Mouse (Mus musculus): Measurements from ENCODE around the gene Olfm2. TPM values are rescaled to one million over a fixed set of nuclear protein-coding genes. Genes with fewer than 3 reads are reported as not detected.

Gene Olfm2
- 143 and 173 TPM in 2 replicates for polyA plus RNA-seq (2014; fragmentation: Nextera tagmentation; extraction: Ambion mirVana)

DNA sequence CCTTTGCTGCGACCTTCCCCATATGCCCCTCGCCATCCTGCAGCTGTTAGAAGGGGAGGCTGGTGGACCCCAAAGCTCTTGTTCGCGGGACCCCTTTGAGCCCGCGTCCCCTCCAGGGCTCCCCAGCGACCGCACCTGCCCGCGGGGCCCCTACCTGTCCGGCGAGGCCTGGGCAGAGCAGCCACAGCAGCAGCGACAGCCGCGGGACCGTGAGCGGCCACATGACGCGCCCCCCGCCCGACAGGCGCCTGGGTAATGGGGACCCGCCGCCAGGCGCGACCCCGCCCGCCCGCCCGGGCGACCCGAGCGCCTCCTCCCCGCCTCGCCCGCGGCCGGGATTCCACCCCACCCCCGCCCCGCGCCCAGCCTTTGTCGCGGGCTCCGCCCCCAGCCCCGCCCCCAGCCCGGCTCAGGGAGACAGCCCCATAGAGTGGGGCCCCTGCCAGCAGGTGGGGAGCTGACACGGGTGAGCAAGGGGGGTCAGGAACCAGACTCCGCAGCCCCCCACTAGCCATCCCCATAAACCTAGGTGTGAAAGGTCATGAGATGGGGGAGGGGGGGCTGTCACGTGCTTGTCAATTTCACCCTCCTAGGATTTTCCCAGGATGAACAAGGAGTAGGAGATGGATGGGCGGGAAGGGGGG, at the start of gene Olfm2:
TSS of gene Olfm2 (minus strand) at position 333 of the 644 bp plus-strand sequence.
- no peaks in the 10 kb centered on the region for H3K27me3 ChIP-seq (ENCODE audit: control insufficient read depth, insufficient read depth, low read length)
- no peaks in the 10 kb centered on the region for H3K9me3 ChIP-seq (ENCODE audit: control insufficient read depth, low read length)
- WGBS, result under 1% methylated on average over 38 of the region's 50 CpGs
- peak within 1 kb of the TSS; percentile 76 for H3K4me2 ChIP-seq (ENCODE audit: low read length)
- H3K4me1 ChIP-seq (ENCODE audit: control insufficient read depth, insufficient read depth, low read length), result peaks cover 9% of the 10 kb centered on the region
- no peaks in the 10 kb centered on the region for H3K36me3 ChIP-seq (ENCODE audit: control insufficient read depth, insufficient read depth, low read length)
- peak within 1 kb of the TSS; percentile 90 for H3K9ac ChIP-seq (replicated peaks; ENCODE audit: low read length)
- DNase-seq (peak; percentile 85), ATAC-seq (ENCODE audit: low FRiP score, low TSS enrichment) (peak; percentile 74)
- peak within 1 kb of the TSS; percentile 70 for H3K4me3 ChIP-seq (replicated peaks; ENCODE audit: low read depth, low read length)
- H3K27ac ChIP-seq (replicated peaks; ENCODE audit: low read depth, low read length), result peak within 1 kb of the TSS; percentile 61

DNA sequence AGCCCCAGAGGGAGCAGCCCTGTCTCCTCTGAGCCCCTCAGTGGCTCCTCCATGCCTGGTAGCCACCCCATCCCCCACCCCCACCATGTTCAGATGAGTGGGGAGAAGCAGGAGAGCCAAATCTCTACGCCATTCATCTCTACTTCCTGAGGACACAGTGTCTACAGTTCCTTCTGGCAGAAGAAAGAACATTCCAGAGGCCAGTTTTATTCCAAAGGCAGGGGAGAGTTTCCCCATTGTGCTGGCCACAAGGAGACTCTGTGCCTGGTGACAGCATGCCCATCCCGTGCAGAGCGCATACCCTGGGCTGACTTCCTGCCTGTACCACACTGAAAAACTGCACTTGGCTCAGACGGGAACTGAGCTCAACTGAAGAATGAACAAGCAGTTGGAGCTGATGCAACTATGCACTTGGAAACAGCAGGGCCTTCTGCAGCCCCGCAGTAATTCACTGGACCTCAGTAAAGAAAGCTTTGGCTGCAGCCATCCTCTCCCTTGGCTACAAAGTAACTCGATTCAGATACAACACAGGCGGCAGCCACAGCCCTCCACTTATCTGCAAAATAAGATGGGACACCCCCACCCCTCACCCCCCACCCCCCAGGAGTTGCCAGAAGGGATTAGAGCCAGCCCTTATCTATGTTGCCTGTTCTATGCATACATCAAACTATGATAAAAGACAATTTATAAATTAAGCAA, 48.1 kb upstream of the Olfm2 start:
- Histone ChIP-seq H3K4me2 (ENCODE audit: low read length) (no peak overlapping the region), H3K36me3 (ENCODE audit: control insufficient read depth, insufficient read depth, low read length) (no peaks in the 10 kb centered on the region), H3K4me1 (ENCODE audit: control insufficient read depth, insufficient read depth, low read length) (no peaks in the 10 kb centered on the region), H3K27ac (replicated peaks; ENCODE audit: low read depth, low read length) (peak overlapping the region; percentile 38; the same call in 1 of the 2 replicates), H3K4me3 (replicated peaks; ENCODE audit: low read depth, low read length) (no peak overlapping the region), H3K9ac (replicated peaks; ENCODE audit: low read length) (no peak overlapping the region), H3K27me3 (ENCODE audit: control insufficient read depth, insufficient read depth, low read length) (no peaks in the 10 kb centered on the region), H3K9me3 (ENCODE audit: control insufficient read depth, low read length) (no peaks in the 10 kb centered on the region)
- peak; percentile 53; the same call in 1 of the 2 replicates for ATAC-seq (ENCODE audit: low FRiP score, low TSS enrichment)
- peak; percentile 43 for DNase-seq
- 47% methylated on average over 7 of the region's 7 CpGs for WGBS

DNA sequence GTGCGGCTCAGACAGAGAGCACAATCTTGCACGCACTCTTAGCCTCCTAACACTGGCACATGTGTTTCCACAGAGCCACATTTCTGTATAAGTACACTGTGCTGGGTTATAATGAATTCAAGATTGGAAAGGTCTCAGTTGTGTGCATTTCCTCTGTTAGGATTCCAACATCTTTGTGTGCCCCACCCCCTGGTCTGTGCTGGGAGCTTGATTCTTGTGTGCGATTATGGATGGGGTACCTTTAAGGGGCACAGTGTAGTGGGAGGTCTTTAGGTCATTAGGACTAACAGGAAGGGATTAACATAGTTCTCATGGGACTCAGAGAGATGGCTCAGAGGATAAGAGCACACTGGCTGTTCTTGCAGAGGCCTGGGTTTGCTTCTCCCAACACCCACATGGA, 44.2 kb upstream of the Olfm2 start:
- no peaks in the 10 kb centered on the region for H3K27me3 ChIP-seq (ENCODE audit: control insufficient read depth, insufficient read depth, low read length)
- no peak overlapping the region for H3K27ac ChIP-seq (replicated peaks; ENCODE audit: low read depth, low read length)
- WGBS, result 61% methylated on average over 3 of the region's 3 CpGs
- H3K9ac ChIP-seq (replicated peaks; ENCODE audit: low read length), result no peak overlapping the region
- no peak for ATAC-seq (ENCODE audit: low FRiP score, low TSS enrichment)
- no peaks in the 10 kb centered on the region for H3K36me3 ChIP-seq (ENCODE audit: control insufficient read depth, insufficient read depth, low read length)
- H3K4me2 ChIP-seq (ENCODE audit: low read length), result no peak overlapping the region
- no peak overlapping the region for H3K4me3 ChIP-seq (replicated peaks; ENCODE audit: low read depth, low read length)
- DNase-seq, result no peak
- H3K4me1 ChIP-seq (ENCODE audit: control insufficient read depth, insufficient read depth, low read length), result no peaks in the 10 kb centered on the region
- no peaks in the 10 kb centered on the region for H3K9me3 ChIP-seq (ENCODE audit: control insufficient read depth, low read length)

DNA sequence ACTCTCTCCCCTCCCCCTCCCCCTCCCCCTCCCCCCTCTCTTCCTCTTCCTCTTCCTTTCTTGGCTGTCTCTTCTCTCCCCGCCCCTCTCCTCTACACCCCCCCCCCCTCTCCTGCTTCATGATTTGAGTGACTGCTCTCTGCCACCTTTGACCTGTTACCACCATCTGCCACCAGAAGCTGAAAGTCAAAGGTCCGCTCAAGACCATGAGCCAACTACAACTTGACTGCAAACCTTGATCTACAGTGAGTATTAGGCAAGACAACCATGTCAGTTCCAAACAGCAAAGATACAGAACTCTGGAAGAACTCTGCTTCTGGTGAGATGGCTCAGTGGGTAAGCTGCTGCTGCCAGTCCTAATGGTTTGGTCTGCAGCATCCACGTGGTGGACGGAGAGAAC, 43.5 kb upstream of the Olfm2 start:
- no peak overlapping the region for H3K27ac ChIP-seq (replicated peaks; ENCODE audit: low read depth, low read length)
- H3K36me3 ChIP-seq (ENCODE audit: control insufficient read depth, insufficient read depth, low read length), result no peaks in the 10 kb centered on the region
- H3K27me3 ChIP-seq (ENCODE audit: control insufficient read depth, insufficient read depth, low read length), result no peaks in the 10 kb centered on the region
- no peaks in the 10 kb centered on the region for H3K4me1 ChIP-seq (ENCODE audit: control insufficient read depth, insufficient read depth, low read length)
- H3K4me2 ChIP-seq (ENCODE audit: low read length), result no peak overlapping the region
- DNase-seq (no peak), ATAC-seq (ENCODE audit: low FRiP score, low TSS enrichment) (no peak)
- 81% methylated on average over 3 of the region's 4 CpGs for WGBS
- H3K4me3 ChIP-seq (replicated peaks; ENCODE audit: low read depth, low read length), result no peak overlapping the region
- no peaks in the 10 kb centered on the region for H3K9me3 ChIP-seq (ENCODE audit: control insufficient read depth, low read length)
- no peak overlapping the region for H3K9ac ChIP-seq (replicated peaks; ENCODE audit: low read length)

DNA sequence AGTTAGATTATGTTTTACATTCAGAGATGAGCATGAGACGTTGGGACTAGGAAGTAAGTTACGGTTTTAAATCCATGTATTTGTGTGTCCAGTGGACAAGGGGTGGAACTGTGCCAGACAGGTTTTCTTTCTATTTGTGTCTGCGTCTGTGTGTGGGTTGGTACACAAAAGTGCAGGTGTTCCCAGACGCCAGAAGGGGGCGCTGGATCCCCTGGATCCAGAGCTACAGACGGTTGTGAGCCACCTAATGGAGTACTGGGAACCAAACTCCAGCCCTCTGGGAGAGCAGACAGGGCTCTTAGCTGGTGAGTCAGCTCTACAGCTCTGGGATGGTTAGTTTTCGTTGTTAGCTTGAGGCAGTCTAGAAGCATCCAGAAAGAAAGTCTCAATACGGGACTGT, 41.8 kb upstream of the Olfm2 start:
- Histone ChIP-seq H3K4me3 (replicated peaks; ENCODE audit: low read depth, low read length) (no peak overlapping the region), H3K27me3 (ENCODE audit: control insufficient read depth, insufficient read depth, low read length) (no peaks in the 10 kb centered on the region), H3K9ac (replicated peaks; ENCODE audit: low read length) (no peak overlapping the region), H3K36me3 (ENCODE audit: control insufficient read depth, insufficient read depth, low read length) (no peaks in the 10 kb centered on the region), H3K4me2 (ENCODE audit: low read length) (no peak overlapping the region), H3K9me3 (ENCODE audit: control insufficient read depth, low read length) (no peaks in the 10 kb centered on the region), H3K27ac (replicated peaks; ENCODE audit: low read depth, low read length) (no peak overlapping the region), H3K4me1 (ENCODE audit: control insufficient read depth, insufficient read depth, low read length) (no peaks in the 10 kb centered on the region)
- no peak for DNase-seq
- ATAC-seq (ENCODE audit: low FRiP score, low TSS enrichment), result no peak
- 77% methylated on average over 8 of the region's 8 CpGs for WGBS

DNA sequence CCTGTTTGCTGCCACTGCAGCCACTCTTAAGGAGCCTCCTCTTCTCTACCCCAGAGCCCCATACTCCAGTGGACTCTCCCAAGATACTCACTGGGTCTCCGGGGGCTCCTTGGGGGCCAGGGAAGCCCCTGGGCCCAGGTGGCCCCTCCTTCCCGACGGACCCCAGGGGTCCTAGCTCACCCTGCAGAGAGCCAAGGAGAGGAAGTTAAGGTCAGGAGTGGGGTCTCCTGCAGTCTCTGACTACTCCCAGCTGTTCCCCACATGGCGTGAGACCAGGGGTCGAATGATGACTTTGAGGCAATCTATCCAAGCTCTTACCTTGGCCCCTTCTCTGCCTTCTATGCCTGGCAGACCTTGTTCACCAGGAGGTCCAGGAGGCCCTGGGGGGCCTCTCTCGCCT, 38.9 kb upstream of the Olfm2 start:
- DNase-seq (no peak), ATAC-seq (ENCODE audit: low FRiP score, low TSS enrichment) (no peak)
- no peaks in the 10 kb centered on the region for H3K36me3 ChIP-seq (ENCODE audit: control insufficient read depth, insufficient read depth, low read length)
- H3K9me3 ChIP-seq (ENCODE audit: control insufficient read depth, low read length), result no peaks in the 10 kb centered on the region
- no peak overlapping the region for H3K4me2 ChIP-seq (ENCODE audit: low read length)
- no peak overlapping the region for H3K4me3 ChIP-seq (replicated peaks; ENCODE audit: low read depth, low read length)
- H3K27me3 ChIP-seq (ENCODE audit: control insufficient read depth, insufficient read depth, low read length), result no peaks in the 10 kb centered on the region
- H3K27ac ChIP-seq (replicated peaks; ENCODE audit: low read depth, low read length), result no peak overlapping the region
- WGBS, result 82% methylated on average over 6 of the region's 6 CpGs
- no peak overlapping the region for H3K9ac ChIP-seq (replicated peaks; ENCODE audit: low read length)
- no peaks in the 10 kb centered on the region for H3K4me1 ChIP-seq (ENCODE audit: control insufficient read depth, insufficient read depth, low read length)

DNA sequence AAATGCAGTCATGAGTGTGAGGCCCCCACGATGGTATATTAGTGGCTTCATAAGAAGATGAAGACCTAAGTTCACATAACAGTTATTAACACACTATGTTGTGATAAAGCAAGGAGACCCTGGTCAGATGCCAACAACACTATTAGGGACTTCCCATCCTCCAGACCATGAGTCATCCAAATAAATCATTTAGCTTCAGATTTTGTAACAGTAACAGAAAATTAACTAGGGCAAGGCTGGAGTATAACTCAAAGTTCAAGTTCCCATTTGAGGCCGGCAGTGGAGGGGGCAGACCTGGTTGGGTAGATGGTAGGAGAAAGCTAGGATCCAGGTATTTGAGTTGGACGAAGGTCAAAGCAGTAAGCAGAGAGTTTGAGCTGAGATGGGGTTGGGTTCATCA, 35.1 kb upstream of the Olfm2 start:
- no peaks in the 10 kb centered on the region for H3K27me3 ChIP-seq (ENCODE audit: control insufficient read depth, insufficient read depth, low read length)
- DNase-seq (no peak), ATAC-seq (ENCODE audit: low FRiP score, low TSS enrichment) (no peak)
- no peak overlapping the region for H3K9ac ChIP-seq (replicated peaks; ENCODE audit: low read length)
- no peak overlapping the region for H3K4me2 ChIP-seq (ENCODE audit: low read length)
- H3K4me3 ChIP-seq (replicated peaks; ENCODE audit: low read depth, low read length), result no peak overlapping the region
- 82% methylated on average over 3 of the region's 3 CpGs for WGBS
- H3K27ac ChIP-seq (replicated peaks; ENCODE audit: low read depth, low read length), result no peak overlapping the region
- no peaks in the 10 kb centered on the region for H3K9me3 ChIP-seq (ENCODE audit: control insufficient read depth, low read length)
- no peaks in the 10 kb centered on the region for H3K4me1 ChIP-seq (ENCODE audit: control insufficient read depth, insufficient read depth, low read length)
- H3K36me3 ChIP-seq (ENCODE audit: control insufficient read depth, insufficient read depth, low read length), result no peaks in the 10 kb centered on the region

DNA sequence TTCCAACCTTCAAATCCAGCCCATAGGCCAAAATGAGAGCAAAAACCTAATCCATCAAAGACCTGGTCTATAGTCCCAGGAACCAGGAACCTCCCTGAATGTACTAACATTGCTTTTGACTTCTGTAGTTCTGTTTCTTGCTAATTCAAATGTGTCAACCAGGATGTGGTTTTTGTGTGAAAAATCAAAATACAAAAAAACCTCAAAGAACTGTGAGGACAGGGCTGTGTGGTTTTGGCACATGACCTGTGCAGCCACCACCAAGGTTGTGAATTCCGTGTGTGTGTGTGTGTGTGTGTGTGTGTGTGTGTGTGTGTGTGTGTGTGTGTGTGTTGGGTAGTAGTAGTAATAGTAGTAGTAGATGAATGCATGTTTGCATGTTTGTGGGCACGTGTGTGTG, 19.1 kb upstream of the Olfm2 start:
- no peak for DNase-seq

DNA sequence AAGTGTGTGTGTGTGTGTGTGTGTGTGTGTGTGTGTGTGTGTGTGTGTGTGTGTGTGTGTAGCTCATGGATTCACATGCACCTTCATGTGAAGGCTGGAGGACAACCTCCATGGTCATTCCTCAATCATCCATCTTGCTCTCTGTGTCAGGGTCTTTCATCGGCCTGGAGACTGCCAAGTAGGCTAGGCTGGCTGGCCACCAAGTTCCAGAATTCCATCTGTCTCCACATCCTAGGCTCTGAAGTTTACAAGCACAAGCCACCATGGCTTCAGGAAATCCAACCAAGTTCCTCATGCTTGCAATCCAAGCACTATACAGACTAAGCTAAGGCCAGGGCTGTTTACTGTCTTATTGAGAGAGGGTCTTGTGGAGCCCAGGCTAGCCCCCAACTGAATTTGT, 16.9 kb upstream of the Olfm2 start:
- H3K9ac ChIP-seq (replicated peaks; ENCODE audit: low read length), result no peak overlapping the region
- no peak overlapping the region for H3K4me2 ChIP-seq (ENCODE audit: low read length)
- no peaks in the 10 kb centered on the region for H3K4me1 ChIP-seq (ENCODE audit: control insufficient read depth, insufficient read depth, low read length)
- DNase-seq (no peak), ATAC-seq (ENCODE audit: low FRiP score, low TSS enrichment) (no peak)
- 93% methylated on average over 1 of the region's 1 CpGs for WGBS
- H3K4me3 ChIP-seq (replicated peaks; ENCODE audit: low read depth, low read length), result no peak overlapping the region
- 0 out of 2 replicates have a peak, but pooled peaks cover 4% of the 10 kb centered on the region for H3K9me3 ChIP-seq (ENCODE audit: control insufficient read depth, low read length)
- no peak overlapping the region for H3K27ac ChIP-seq (replicated peaks; ENCODE audit: low read depth, low read length)
- H3K27me3 ChIP-seq (ENCODE audit: control insufficient read depth, insufficient read depth, low read length), result no peaks in the 10 kb centered on the region
- H3K36me3 ChIP-seq (ENCODE audit: control insufficient read depth, insufficient read depth, low read length), result no peaks in the 10 kb centered on the region

More for the DNA sequence above, 19.1 kb upstream of the Olfm2 start:
- Histone ChIP-seq H3K9ac (replicated peaks; ENCODE audit: low read length) (no peak overlapping the region), H3K27ac (replicated peaks; ENCODE audit: low read depth, low read length) (no peak overlapping the region), H3K9me3 (ENCODE audit: control insufficient read depth, low read length) (no peaks in the 10 kb centered on the region), H3K36me3 (ENCODE audit: control insufficient read depth, insufficient read depth, low read length) (no peaks in the 10 kb centered on the region), H3K4me2 (ENCODE audit: low read length) (no peak overlapping the region), H3K27me3 (ENCODE audit: control insufficient read depth, insufficient read depth, low read length) (no peaks in the 10 kb centered on the region), H3K4me1 (ENCODE audit: control insufficient read depth, insufficient read depth, low read length) (no peaks in the 10 kb centered on the region), H3K4me3 (replicated peaks; ENCODE audit: low read depth, low read length) (no peak overlapping the region)
- ATAC-seq (ENCODE audit: low FRiP score, low TSS enrichment), result no peak
- WGBS, result 83% methylated on average over 2 of the region's 2 CpGs

Data from midbrain, embryonic 14.5 days (tissue).